Mouse (Mus musculus): Measurements from ENCODE around the gene Ncoa7. TPM values are rescaled to one million over a fixed set of nuclear protein-coding genes. Genes with fewer than 3 reads are reported as not detected.
"Not testable (repeated sequence)": the region's sequence is repeated elsewhere in the genome, so short reads cannot be mapped to it uniquely, and the experiment has no call there.

Ncoa7 gene
- polyA plus RNA-seq, 1 experiment from 2014 or later = 19.1 TPM

DNA sequence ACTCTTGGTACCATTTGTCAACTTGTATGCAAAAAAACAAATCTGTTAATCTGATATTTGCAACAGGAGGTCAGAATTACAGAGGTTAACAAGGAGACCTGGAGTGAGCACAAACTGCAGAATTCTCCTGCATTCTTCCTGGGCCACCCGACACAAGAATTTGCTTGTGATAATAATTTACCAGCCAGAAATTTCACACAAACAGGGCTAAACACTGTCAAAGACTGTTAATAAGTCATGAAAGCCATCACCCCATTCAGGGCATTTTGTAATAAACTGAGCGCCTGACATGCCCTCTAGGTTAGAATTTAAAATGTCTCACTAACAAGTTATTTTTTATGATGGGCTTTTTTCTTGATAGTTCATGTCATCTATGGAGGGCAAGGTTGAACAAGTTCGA is 12.1 kb downstream of the Ncoa7 start:
- Histone ChIP-seq H3K4me2 (replicated peaks; ENCODE audit: low read depth, low read length) (no peak overlapping the region), H3K4me1 (ENCODE audit: control insufficient read depth, insufficient read depth, low read length) (no peaks in the 10 kb centered on the region), H3K4me3 (ENCODE audit: low read length) (no peak overlapping the region), H3K9ac (ENCODE audit: low read depth, low read length) (no peak overlapping the region), H3K9me3 (ENCODE audit: control insufficient read depth, low read length) (peaks cover 10% of the 10 kb centered on the region), H3K27ac (ENCODE audit: low read depth, low read length) (no peak overlapping the region), H3K36me3 (ENCODE audit: control insufficient read depth, insufficient read depth, low read length) (no peaks in the 10 kb centered on the region), H3K27me3 (ENCODE audit: control insufficient read depth, insufficient read depth, low read length) (no peaks in the 10 kb centered on the region)
- ATAC-seq (ENCODE audit: low FRiP score, low TSS enrichment) = no peak
- WGBS = 87% methylated on average over 3 of the region's 3 CpGs

GRCm38 (mm10) chr10:30789521-30789920 is 13.6 kb downstream of the Ncoa7 start:
- Histone ChIP-seq H3K27ac (ENCODE audit: low read depth, low read length) (no peak overlapping the region), H3K4me1 (ENCODE audit: control insufficient read depth, insufficient read depth, low read length) (no peaks in the 10 kb centered on the region), H3K36me3 (ENCODE audit: control insufficient read depth, insufficient read depth, low read length) (no peaks in the 10 kb centered on the region), H3K4me3 (ENCODE audit: low read length) (no peak overlapping the region), H3K9ac (ENCODE audit: low read depth, low read length) (no peak overlapping the region), H3K9me3 (ENCODE audit: control insufficient read depth, low read length) (peaks cover under 1% of the 10 kb centered on the region), H3K27me3 (ENCODE audit: control insufficient read depth, insufficient read depth, low read length) (no peaks in the 10 kb centered on the region), H3K4me2 (replicated peaks; ENCODE audit: low read depth, low read length) (no peak overlapping the region)
- ATAC-seq (ENCODE audit: low FRiP score, low TSS enrichment) = no peak
- WGBS = 93% methylated on average over 5 of the region's 5 CpGs

GRCm38 (mm10) chr10:30788340-30788721 is 14.8 kb downstream of the Ncoa7 start:
- H3K36me3 ChIP-seq (ENCODE audit: control insufficient read depth, insufficient read depth, low read length) = no peaks in the 10 kb centered on the region
- no peak for ATAC-seq (ENCODE audit: low FRiP score, low TSS enrichment)
- no peaks in the 10 kb centered on the region for H3K27me3 ChIP-seq (ENCODE audit: control insufficient read depth, insufficient read depth, low read length)
- H3K9me3 ChIP-seq (ENCODE audit: control insufficient read depth, low read length) = no peaks in the 10 kb centered on the region; the same call in 1 of the 2 replicates
- H3K4me1 ChIP-seq (ENCODE audit: control insufficient read depth, insufficient read depth, low read length) = no peaks in the 10 kb centered on the region
- 88% methylated on average over 1 of the region's 1 CpGs for WGBS
- H3K27ac ChIP-seq (ENCODE audit: low read depth, low read length) = no peak overlapping the region
- no peak overlapping the region for H3K4me2 ChIP-seq (replicated peaks; ENCODE audit: low read depth, low read length)
- H3K4me3 ChIP-seq (ENCODE audit: low read length) = no peak overlapping the region
- no peak overlapping the region for H3K9ac ChIP-seq (ENCODE audit: low read depth, low read length)

DNA sequence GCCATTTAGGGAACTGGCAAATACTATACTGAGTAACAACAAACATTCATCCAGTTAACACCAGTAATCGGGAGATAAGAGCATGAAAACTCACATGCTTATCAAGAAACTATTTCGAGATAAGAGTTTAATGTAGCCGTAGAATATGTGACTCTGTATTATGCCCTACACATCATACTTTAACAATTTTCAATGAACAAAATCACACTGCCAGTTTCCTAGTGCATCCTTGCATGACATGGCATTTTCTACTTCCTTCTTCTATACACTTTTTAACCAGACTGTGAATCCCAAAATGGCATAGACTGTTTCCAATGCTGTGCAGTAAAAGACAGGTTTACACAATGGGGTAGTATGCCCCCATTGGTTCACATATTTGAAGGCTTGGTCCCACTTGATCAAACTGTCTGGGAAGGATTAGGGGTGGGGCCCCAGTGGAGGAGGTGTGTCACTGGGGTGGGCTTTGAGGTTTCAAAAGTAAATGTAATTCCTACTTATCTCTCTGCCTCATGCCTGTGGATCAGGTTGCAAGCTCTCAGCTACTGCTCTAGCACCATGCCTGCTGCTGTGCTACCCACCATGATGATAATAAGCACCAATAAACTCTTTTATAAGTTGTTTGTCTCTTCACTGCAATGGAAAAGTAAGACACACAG is 15.3 kb downstream of the Ncoa7 start:
- no peaks in the 10 kb centered on the region for H3K4me1 ChIP-seq (ENCODE audit: control insufficient read depth, insufficient read depth, low read length)
- H3K9me3 ChIP-seq (ENCODE audit: control insufficient read depth, low read length) = no peaks in the 10 kb centered on the region; the same call in 1 of the 2 replicates
- no peaks in the 10 kb centered on the region for H3K27me3 ChIP-seq (ENCODE audit: control insufficient read depth, insufficient read depth, low read length)
- H3K9ac ChIP-seq (ENCODE audit: low read depth, low read length) = no peak overlapping the region
- no peak overlapping the region for H3K4me2 ChIP-seq (replicated peaks; ENCODE audit: low read depth, low read length)
- no peak overlapping the region for H3K4me3 ChIP-seq (ENCODE audit: low read length)
- ATAC-seq (ENCODE audit: low FRiP score, low TSS enrichment) = no peak
- WGBS = 94% methylated on average over 3 of the region's 3 CpGs
- no peak overlapping the region for H3K27ac ChIP-seq (ENCODE audit: low read depth, low read length)
- H3K36me3 ChIP-seq (ENCODE audit: control insufficient read depth, insufficient read depth, low read length) = no peaks in the 10 kb centered on the region

- no peaks in the 10 kb centered on the region for H3K27me3 ChIP-seq (ENCODE audit: control insufficient read depth, insufficient read depth, low read length)
- no peak overlapping the region for H3K9ac ChIP-seq (ENCODE audit: low read depth, low read length)
- no peak overlapping the region for H3K4me2 ChIP-seq (replicated peaks; ENCODE audit: low read depth, low read length)
- H3K4me1 ChIP-seq (ENCODE audit: control insufficient read depth, insufficient read depth, low read length) = no peaks in the 10 kb centered on the region
- H3K4me3 ChIP-seq (ENCODE audit: low read length) = no peak overlapping the region
- no peak overlapping the region for H3K27ac ChIP-seq (ENCODE audit: low read depth, low read length)
- no peaks in the 10 kb centered on the region for H3K36me3 ChIP-seq (ENCODE audit: control insufficient read depth, insufficient read depth, low read length)
- H3K9me3 ChIP-seq (ENCODE audit: control insufficient read depth, low read length) = no peaks in the 10 kb centered on the region
- 69% methylated on average over 5 of the region's 5 CpGs for WGBS
- no peak for ATAC-seq (ENCODE audit: low FRiP score, low TSS enrichment)
Observed at GRCm38 (mm10) chr10:30786103-30786754, 16.9 kb downstream of the Ncoa7 start.

DNA sequence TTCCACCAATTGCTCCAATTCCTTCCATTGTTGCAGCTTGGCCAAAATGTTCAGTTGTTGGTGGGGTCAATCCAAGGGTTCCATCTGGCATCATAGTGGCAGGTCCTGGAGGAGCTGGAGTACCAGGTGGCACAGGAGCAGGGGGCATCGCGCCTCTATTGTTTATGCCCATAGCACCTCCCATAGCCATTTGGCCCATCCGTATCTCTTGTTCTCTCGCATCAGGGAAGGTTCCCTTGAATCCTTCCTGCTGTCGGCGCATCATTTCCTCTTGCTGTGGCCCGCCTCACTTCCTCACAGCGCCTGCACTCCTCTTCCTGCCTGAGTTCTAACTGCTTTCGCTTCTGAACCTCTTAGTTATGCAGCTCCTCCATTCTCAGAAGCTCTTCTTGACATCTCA is 22.2 kb downstream of the Ncoa7 start:
- H3K4me2 ChIP-seq (replicated peaks; ENCODE audit: low read depth, low read length); H3K27me3 ChIP-seq (ENCODE audit: control insufficient read depth, insufficient read depth, low read length); ATAC-seq (ENCODE audit: low FRiP score, low TSS enrichment); H3K4me1 ChIP-seq (ENCODE audit: control insufficient read depth, insufficient read depth, low read length); H3K9ac ChIP-seq (ENCODE audit: low read depth, low read length); H3K36me3 ChIP-seq (ENCODE audit: control insufficient read depth, insufficient read depth, low read length); H3K27ac ChIP-seq (ENCODE audit: low read depth, low read length); H3K9me3 ChIP-seq (ENCODE audit: control insufficient read depth, low read length); H3K4me3 ChIP-seq (ENCODE audit: low read length): not testable (repeated sequence)
- WGBS = 97% methylated on average over 9 of the region's 9 CpGs

DNA sequence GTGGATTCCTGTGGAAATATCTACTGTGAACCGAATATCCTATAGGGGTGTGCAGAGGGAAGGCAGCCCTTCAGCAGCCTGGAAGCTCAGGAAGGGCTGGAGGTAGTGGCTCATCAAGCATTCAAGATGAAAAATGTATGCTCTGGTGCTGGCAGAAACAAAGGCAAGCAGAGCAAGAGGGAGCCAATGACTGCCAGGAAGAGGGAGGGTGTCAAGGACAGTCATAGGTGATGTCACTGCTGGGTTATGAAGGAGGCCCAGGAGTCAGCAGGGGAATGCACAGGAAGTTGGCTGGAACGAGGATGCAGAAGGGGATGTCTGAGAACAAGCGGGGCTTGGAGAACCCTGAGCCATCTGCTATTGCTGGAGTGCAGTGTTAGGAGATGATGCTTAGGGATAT is 24.9 kb downstream of the Ncoa7 start:
- WGBS = 67% methylated on average over 3 of the region's 3 CpGs
- ATAC-seq (ENCODE audit: low FRiP score, low TSS enrichment) = no peak
- no peaks in the 10 kb centered on the region for H3K27me3 ChIP-seq (ENCODE audit: control insufficient read depth, insufficient read depth, low read length)

DNA sequence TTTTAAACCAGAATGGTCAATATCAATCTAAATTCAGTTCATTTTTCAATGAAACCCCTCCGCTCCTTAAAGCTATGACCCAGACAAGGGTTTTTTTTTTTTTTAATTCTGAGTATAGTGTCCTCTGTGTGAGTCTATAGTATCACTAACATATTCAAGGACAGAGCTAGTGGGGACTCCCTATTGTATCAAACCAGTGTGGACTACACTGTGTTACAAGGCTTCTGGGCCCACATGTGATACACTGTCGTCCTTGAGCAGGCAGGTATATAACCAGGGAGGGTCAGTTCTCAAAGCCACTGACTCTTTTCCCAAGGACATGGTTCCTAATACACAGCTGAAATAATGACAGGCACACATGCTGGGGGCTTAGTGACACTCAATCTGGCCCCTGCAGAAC is 27.1 kb downstream of the Ncoa7 start:
- no peak overlapping the region for H3K27ac ChIP-seq (ENCODE audit: low read depth, low read length)
- no peaks in the 10 kb centered on the region for H3K36me3 ChIP-seq (ENCODE audit: control insufficient read depth, insufficient read depth, low read length)
- H3K4me1 ChIP-seq (ENCODE audit: control insufficient read depth, insufficient read depth, low read length) = no peaks in the 10 kb centered on the region
- H3K27me3 ChIP-seq (ENCODE audit: control insufficient read depth, insufficient read depth, low read length) = no peaks in the 10 kb centered on the region
- H3K9me3 ChIP-seq (ENCODE audit: control insufficient read depth, low read length) = no peaks in the 10 kb centered on the region
- H3K4me2 ChIP-seq (replicated peaks; ENCODE audit: low read depth, low read length) = no peak overlapping the region
- no peak overlapping the region for H3K4me3 ChIP-seq (ENCODE audit: low read length)
- 94% methylated on average over 2 of the region's 2 CpGs for WGBS
- no peak for ATAC-seq (ENCODE audit: low FRiP score, low TSS enrichment)
- no peak overlapping the region for H3K9ac ChIP-seq (ENCODE audit: low read depth, low read length)

More for the DNA sequence above, 24.9 kb downstream of the Ncoa7 start:
- Histone ChIP-seq H3K4me1 (ENCODE audit: control insufficient read depth, insufficient read depth, low read length) (no peaks in the 10 kb centered on the region), H3K27ac (ENCODE audit: low read depth, low read length) (no peak overlapping the region), H3K4me2 (replicated peaks; ENCODE audit: low read depth, low read length) (no peak overlapping the region), H3K36me3 (ENCODE audit: control insufficient read depth, insufficient read depth, low read length) (no peaks in the 10 kb centered on the region), H3K9me3 (ENCODE audit: control insufficient read depth, low read length) (no peaks in the 10 kb centered on the region), H3K4me3 (ENCODE audit: low read length) (no peak overlapping the region), H3K9ac (ENCODE audit: low read depth, low read length) (no peak overlapping the region)

DNA sequence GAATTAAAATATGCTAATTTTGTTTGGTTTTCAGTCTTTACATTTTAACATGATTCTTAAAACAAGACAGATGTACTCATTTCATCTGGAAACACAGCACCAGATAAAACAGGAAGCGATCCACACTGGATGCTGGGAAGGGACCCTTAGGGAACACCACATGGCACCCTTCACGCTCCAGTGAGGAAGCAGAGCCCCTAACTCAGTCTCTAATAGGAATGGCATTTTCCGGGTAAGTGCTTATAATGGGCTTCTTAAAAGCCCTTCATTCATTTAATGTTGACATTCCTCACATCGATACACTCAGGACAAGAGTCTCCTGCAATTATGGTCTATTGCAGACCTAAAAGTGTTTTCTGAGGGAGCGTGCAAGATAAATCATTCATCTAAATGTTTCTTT is 27.6 kb downstream of the Ncoa7 start:
- Histone ChIP-seq H3K4me3 (ENCODE audit: low read length) (no peak overlapping the region), H3K36me3 (ENCODE audit: control insufficient read depth, insufficient read depth, low read length) (no peaks in the 10 kb centered on the region), H3K4me1 (ENCODE audit: control insufficient read depth, insufficient read depth, low read length) (no peaks in the 10 kb centered on the region), H3K9me3 (ENCODE audit: control insufficient read depth, low read length) (no peaks in the 10 kb centered on the region), H3K4me2 (replicated peaks; ENCODE audit: low read depth, low read length) (no peak overlapping the region), H3K27ac (ENCODE audit: low read depth, low read length) (no peak overlapping the region), H3K9ac (ENCODE audit: low read depth, low read length) (no peak overlapping the region), H3K27me3 (ENCODE audit: control insufficient read depth, insufficient read depth, low read length) (no peaks in the 10 kb centered on the region)
- WGBS = 67% methylated on average over 5 of the region's 5 CpGs
- ATAC-seq (ENCODE audit: low FRiP score, low TSS enrichment) = no peak

Measured in kidney, embryonic 14.5 days (tissue).